Mouse (Mus musculus) spleen, adult 18-20 months (tissue): ENCODE measurements around the gene Celsr1.

Experiments
- DNase-seq, 2 experiments: peaks; one replicate each; pipeline ENCODE4 v3.0.0; 2022; ENCODE audit warnings: mixed read lengths in 2 of 2

Celsr1 gene

DNA sequence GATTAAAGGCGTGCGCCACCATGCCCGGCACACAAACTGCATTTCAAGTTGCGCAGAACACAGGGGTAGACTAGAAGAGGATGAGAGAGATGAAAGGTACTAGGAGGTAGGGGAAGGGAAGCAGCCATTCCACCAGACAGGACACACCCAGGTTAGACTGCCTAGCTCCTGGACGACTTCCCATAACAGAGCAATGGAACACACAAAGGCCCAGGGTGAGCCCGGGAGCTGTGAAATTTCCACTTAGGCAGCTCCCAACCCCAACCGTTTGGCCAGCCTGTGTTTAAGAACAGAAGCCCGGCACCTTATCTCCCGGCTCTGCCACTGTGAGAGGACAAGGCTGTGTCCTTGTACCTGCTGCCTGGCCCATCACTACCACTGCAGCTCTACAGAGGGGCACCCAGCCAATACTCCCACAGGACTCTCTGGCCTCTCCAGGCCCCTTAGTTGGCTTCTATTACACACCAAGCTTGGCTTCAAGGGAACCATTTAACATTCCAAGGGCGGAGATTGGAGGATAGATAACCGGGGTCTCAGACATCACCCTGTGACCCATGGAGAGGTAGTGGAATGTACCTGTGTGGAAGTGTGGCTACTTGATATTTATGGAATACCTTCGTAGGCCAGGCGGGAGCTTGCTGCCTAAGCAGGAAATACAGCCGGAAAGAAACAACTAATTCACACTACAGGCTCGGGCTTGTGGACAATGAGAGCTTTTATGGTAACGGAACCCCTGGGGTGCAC lies 84.0 kb downstream of the Celsr1 start:
- no peak for DNase-seq

GRCm38 (mm10) chr15:85947967-85948366 lies 85.6 kb downstream of the Celsr1 start:
- no peak for DNase-seq

DNA sequence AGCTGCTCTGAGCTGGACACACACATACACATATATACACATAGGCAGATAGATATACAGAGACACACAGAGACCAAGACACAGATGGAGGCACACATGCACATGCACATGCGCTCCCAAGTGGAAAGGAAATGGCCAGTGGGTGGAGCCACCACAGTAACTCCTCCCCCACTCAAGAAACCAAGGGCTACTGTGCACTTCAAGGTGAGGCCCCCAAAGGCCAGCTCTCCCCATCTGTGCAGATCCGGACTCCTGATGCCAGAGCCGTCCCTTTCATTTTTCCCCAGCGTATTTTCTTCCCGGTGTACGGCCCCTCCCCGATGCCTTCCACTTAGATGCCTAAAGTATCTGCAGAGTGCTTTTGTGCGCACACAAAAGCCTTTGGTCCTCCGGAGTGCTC lies 86.0 kb downstream of the Celsr1 start:
- no peak for DNase-seq

- no peak for DNase-seq
These were observed 97.9 kb downstream of the Celsr1 start for GRCm38 (mm10) chr15:85935627-85936049.

GRCm38 (mm10) chr15:85928161-85928560 lies 105.4 kb downstream of the Celsr1 start:
- no peak for DNase-seq

DNA sequence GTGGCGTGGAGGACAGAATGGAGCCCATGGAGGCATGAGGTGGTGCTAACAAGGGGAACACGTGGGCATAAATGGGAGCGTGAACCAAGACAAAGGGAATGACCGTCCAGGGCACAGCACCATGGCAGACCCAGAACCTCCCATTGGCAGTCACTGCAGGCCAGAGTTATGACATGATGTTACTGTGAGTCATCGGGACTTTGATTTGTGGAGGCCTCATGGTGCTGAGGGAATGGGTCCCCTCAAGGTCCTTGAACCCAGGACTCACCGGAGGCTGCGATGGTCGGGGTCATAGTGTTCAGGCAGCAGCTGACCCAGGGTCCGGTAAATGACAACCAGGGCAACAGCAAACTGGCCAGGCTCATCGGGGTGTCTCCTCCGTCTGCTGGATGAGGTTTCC lies 111.7 kb downstream of the Celsr1 start:
- DNase-seq: no peak

- no peak for DNase-seq
These were observed 113.7 kb downstream of the Celsr1 start for GRCm38 (mm10) chr15:85919892-85920248.

GRCm38 (mm10) chr15:85919191-85919891 lies 114.2 kb downstream of the Celsr1 start:
- no peak for DNase-seq

GRCm38 (mm10) chr15:85913605-85914004 lies 120.0 kb downstream of the Celsr1 start:
- DNase-seq: peak; percentile 26 to 63

DNA sequence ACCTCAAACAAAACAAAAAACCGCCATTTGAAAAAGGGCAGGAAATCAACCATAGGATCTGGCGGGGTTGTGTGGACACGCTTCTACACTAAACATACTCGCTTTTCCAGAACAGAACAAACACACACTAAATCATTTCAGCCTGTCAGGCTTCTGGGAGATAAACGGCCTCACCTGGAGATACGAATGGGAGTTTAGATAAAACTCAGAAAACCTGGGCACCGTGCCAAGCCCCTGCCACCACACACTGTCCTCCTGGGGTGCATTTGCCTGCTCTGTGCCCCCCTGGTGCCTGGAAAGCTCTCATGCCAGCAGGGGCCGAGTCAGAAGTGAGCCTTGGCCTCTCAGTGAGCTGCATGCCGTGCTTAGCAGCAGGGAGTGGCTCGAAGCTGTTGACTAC lies 123.6 kb downstream of the Celsr1 start:
- no peak for DNase-seq

DNA sequence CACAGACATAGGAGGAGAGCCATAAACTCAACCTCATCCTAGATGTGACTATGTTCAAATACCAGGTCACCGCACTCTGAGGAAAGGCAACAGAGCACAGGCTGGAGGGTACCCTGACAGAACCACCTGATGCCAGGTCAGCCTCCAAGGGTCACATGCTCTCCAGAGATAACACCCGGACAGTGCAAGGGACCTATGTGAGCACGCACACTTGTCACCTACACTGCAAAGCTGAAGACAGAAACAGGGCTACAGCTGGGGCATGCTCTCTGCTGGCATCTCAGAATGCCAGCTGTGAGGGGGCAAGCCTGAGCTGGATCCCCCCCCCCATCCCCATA lies 124.1 kb downstream of the Celsr1 start:
- DNase-seq: no peak

- DNase-seq: no peak
These were observed 124.7 kb downstream of the Celsr1 start for GRCm38 (mm10) chr15:85908660-85909491.

DNA sequence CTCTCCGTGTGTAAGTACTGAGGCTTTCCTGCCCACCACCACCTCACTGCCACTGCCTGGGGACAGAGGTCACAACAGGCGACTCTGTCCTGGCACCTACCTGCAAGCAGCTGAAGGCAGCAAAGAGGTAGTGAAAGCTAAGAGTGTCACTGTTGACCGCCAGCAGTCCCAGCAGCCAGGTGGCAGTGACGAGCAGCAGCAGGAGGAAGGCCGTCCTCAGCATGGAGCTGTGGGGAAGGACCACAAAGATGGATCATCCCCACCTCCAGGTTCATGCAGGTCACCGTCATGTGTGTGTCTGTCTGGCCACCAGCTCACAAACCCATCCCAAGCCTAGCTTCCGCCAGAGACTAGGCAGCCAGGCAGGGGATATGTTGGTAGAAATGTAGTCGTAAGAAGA lies 129.8 kb downstream of the Celsr1 start:
- peak in 1 of 2 experiments; percentile 14 for DNase-seq

GRCm38 (mm10) chr15:85902505-85902904 lies 131.1 kb downstream of the Celsr1 start:
- no peak for DNase-seq

DNA sequence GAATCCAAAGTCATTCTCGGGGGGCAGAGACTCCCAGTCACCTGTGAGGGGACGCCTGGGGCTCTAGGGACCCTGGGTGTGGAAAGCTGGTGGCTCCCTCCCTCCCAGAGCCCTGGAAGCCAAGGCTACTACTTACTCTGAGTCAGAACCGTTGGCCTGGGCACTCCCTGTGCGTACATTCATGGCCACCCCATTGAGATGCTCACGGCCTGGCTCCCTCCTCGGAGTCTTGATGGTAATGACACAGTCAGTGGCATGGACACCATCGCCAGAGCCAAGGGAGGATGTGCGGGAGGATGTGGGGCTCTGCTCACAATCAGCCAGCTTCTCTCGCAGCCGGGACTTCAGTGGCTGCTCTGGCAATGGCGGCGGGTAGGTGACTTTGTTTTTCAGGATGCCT lies 132.8 kb downstream of the Celsr1 start:
- DNase-seq: no peak

GRCm38 (mm10) chr15:85900318-85900717 lies 133.3 kb downstream of the Celsr1 start:
- no peak for DNase-seq

- DNase-seq: no peak
These were observed 134.2 kb downstream of the Celsr1 start for GRCm38 (mm10) chr15:85899396-85899795.

DNA sequence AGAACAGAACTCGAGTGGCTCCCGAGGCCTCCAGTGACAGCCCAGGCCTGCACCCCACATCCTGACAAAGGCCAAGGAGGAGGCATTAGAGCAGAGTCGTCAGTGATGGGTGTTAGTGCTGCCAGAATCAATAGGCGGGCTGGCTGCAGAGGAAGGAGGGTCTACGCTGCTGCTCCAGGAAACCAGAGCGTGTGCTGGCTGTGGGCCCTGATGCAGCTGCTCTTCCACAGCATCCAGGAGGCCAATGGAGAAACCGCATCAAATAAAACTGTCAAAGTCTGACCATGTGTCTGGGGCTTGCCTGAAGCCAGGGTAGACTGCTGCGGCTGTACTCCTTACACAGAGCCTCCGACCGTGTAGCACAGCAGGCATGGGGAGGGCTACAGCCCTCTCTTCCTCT lies 136.5 kb downstream of the Celsr1 start:
- DNase-seq: no peak

GRCm38 (mm10) chr15:85896284-85896683 lies 137.3 kb downstream of the Celsr1 start:
- peak; percentile 65 to 86 for DNase-seq

DNA sequence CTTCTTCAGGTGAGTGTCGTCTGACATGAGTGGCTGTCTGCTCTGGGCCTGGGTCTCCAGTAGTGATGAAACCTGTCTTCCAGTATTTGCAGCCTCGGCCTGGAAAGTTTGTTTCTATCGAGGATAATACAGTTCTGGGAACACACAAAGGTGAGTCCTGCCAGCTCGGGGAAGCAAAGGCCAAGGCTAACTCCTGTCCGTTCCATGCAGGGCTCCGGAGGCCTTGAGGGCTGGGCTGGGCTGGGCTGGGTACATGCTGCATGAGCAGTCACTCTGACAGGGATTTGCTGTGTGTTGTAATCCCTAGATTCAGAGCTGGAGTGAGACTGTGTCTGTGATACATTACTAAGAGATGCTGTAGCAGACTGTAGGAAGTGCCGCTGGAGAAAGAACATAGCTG lies 139.7 kb downstream of the Celsr1 start:
- no peak for DNase-seq

GRCm38 (mm10) chr15:85892498-85893118 lies 141.0 kb downstream of the Celsr1 start:
- DNase-seq: no peak

DNA sequence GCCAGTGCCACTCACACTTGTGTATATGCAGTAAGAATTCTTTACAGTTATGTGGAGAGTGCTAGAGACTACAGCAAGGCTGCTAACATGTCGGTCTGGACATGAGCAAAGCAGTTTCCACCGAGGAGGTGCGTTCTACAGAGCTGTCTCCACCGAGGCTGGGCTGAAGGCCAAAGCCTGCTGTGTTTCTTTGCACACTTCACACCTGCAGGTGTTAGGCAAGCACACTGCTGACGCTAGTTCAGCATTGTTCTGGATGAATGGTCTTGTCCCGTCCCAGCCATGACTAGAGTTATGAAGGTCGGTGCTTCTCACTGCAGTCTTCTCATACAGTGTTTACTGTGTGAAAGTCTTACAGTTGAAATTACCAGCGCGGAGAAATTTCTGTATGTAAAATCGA lies 141.6 kb downstream of the Celsr1 start:
- DNase-seq: no peak

GRCm38 (mm10) chr15:85889235-85889634 lies 144.3 kb downstream of the Celsr1 start:
- DNase-seq: no peak
